Mouse (Mus musculus) ovary, postnatal 14 days (tissue): ENCODE results near the gene Atp6ap1l.
"Not testable (repeated sequence)": the region's sequence is repeated elsewhere in the genome, so short reads cannot be mapped to it uniquely, and the experiment has no call there.

Source experiments
- DNase-seq: peaks from one replicate; pipeline ENCODE4 v3.0.0; 2022; ENCODE audit warnings: low spot score

The Atp6ap1l gene

GRCm38 (mm10) chr13:90905176-90905575 lies at the start of gene Atp6ap1l:
Gene Atp6ap1l, minus strand, starts transcription at chr13:90905355.
- DNase-seq, result no peak

- no peak for DNase-seq
Observed at GRCm38 (mm10) chr13:90939600-90939999, 34.4 kb upstream of the Atp6ap1l start.

- DNase-seq, result no peak
Observed at GRCm38 (mm10) chr13:90939192-90939591, 34.0 kb upstream of the Atp6ap1l start.

- no peak for DNase-seq
Observed at GRCm38 (mm10) chr13:90935852-90936251, 30.7 kb upstream of the Atp6ap1l start.

GRCm38 (mm10) chr13:90933256-90933655 lies 28.1 kb upstream of the Atp6ap1l start:
- DNase-seq, result no peak

GRCm38 (mm10) chr13:90929847-90930246 lies 24.7 kb upstream of the Atp6ap1l start:
- DNase-seq, result peak; percentile 53

- DNase-seq, result not testable (repeated sequence)
Observed at GRCm38 (mm10) chr13:90928266-90928665, 23.1 kb upstream of the Atp6ap1l start.

GRCm38 (mm10) chr13:90926938-90927633 lies 21.9 kb upstream of the Atp6ap1l start:
- DNase-seq, result no peak

- no peak for DNase-seq
Observed at GRCm38 (mm10) chr13:90926125-90926765, 21.1 kb upstream of the Atp6ap1l start.

GRCm38 (mm10) chr13:90925191-90925590 lies 20.0 kb upstream of the Atp6ap1l start:
- no peak for DNase-seq

GRCm38 (mm10) chr13:90924072-90924471 lies 18.9 kb upstream of the Atp6ap1l start:
- DNase-seq, result no peak

- DNase-seq, result not testable (repeated sequence)
Observed at GRCm38 (mm10) chr13:90923617-90924016, 18.5 kb upstream of the Atp6ap1l start.

GRCm38 (mm10) chr13:90922751-90923612 lies 17.8 kb upstream of the Atp6ap1l start, which contains the start of gene Rps23:
Gene Rps23, plus strand, starts transcription at chr13:90922958.
- DNase-seq, result peak; percentile 87

GRCm38 (mm10) chr13:90914721-90915120 lies 9.6 kb upstream of the Atp6ap1l start:
- DNase-seq, result no peak

GRCm38 (mm10) chr13:90913675-90914192 lies 8.6 kb upstream of the Atp6ap1l start:
- no peak for DNase-seq

GRCm38 (mm10) chr13:90912760-90913674 lies 7.9 kb upstream of the Atp6ap1l start:
- no peak for DNase-seq

GRCm38 (mm10) chr13:90907376-90907775 lies 2.2 kb upstream of the Atp6ap1l start:
- no peak for DNase-seq

GRCm38 (mm10) chr13:90896821-90897220 lies 8.3 kb downstream of the Atp6ap1l start:
- DNase-seq, result no peak

GRCm38 (mm10) chr13:90896098-90896497 lies 9.1 kb downstream of the Atp6ap1l start:
- no peak for DNase-seq

- no peak for DNase-seq
Observed at GRCm38 (mm10) chr13:90894819-90895218, 10.3 kb downstream of the Atp6ap1l start.

GRCm38 (mm10) chr13:90890111-90890510 lies 15.0 kb downstream of the Atp6ap1l start:
- DNase-seq, result no peak
